Mouse (Mus musculus): Measurements from ENCODE around the gene Cyb5r3.

DNA sequence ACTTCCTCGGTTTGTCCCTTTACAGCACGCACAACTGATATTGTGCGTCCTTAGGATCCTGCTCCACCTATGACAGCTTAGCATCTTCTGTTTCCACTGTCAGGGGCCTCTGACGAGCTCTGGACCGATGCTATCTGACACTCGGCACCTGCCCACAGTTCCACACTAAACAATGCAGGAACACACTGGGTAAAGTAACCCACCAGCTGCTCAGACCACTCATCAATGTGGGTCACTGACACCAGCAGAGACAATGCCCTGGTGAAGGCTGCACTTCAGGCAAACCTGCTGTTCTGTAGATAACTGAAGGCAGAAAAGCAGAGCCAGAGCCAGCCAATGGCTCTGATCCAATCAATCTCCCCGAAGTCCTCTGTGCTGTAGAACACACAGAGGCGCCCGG lies 45.8 kb downstream of the Cyb5r3 start:
- TF ChIP-seq CTCF (IDR thresholded peaks at IDR 0.05; ENCODE audit: low read depth, low read length) (no peak), POLR2A (IDR thresholded peaks at IDR 0.05; ENCODE audit: borderline replicate concordance, low read depth, low read length) (no peak)

Measured in bone marrow macrophage, adult 2 months (primary cell).